Mouse (Mus musculus): ENCODE data around the gene Smarcc2. TPM values are rescaled to one million over a fixed set of nuclear protein-coding genes. Genes with fewer than 3 reads are reported as not detected.

The Smarcc2 gene
- polyA plus RNA-seq, 1 experiment from 2014 or later: 96.7 TPM

- Histone ChIP-seq H3K27me3 (ENCODE audit: control insufficient read depth, insufficient read depth, low read length) (no peaks in the 10 kb centered on the region), H3K4me3 (ENCODE audit: low read length) (peak within 1 kb of the TSS; percentile 80), H3K9me3 (ENCODE audit: control insufficient read depth, low read length) (no peaks in the 10 kb centered on the region), H3K27ac (ENCODE audit: low read depth, low read length) (peak within 1 kb of the TSS; percentile 93), H3K4me2 (replicated peaks; ENCODE audit: low read depth, low read length) (peak within 1 kb of the TSS; percentile 87), H3K9ac (ENCODE audit: low read depth, low read length) (peak within 1 kb of the TSS; percentile 85), H3K36me3 (ENCODE audit: control insufficient read depth, insufficient read depth, low read length) (peaks cover 29% of the 10 kb centered on the region), H3K4me1 (ENCODE audit: control insufficient read depth, insufficient read depth, low read length) (peaks cover 30% of the 10 kb centered on the region)
- under 1% methylated on average over 45 of the region's 45 CpGs for WGBS
- ATAC-seq (ENCODE audit: low FRiP score, low TSS enrichment): peak; percentile 92
Measured at GRCm38 (mm10) chr10:128493695-128494666, 34.9 kb downstream of the Smarcc2 start, which contains the start of gene Myl6. Gene Myl6, minus strand, starts transcription at chr10:128494145.

- H3K4me1 ChIP-seq (ENCODE audit: control insufficient read depth, insufficient read depth, low read length): peaks cover 30% of the 10 kb centered on the region
- 58% methylated on average over 11 of the region's 11 CpGs for WGBS
Measured at GRCm38 (mm10) chr10:128494667-128495245, 35.7 kb downstream of the Smarcc2 start.

GRCm38 (mm10) chr10:128495270-128495669 lies 36.2 kb downstream of the Smarcc2 start:
- Histone ChIP-seq H3K27me3 (ENCODE audit: control insufficient read depth, insufficient read depth, low read length) (no peaks in the 10 kb centered on the region), H3K4me2 (replicated peaks; ENCODE audit: low read depth, low read length) (peak overlapping the region; percentile 87; the same call in 1 of the 2 replicates), H3K9ac (ENCODE audit: low read depth, low read length) (no peak overlapping the region), H3K36me3 (ENCODE audit: control insufficient read depth, insufficient read depth, low read length) (peaks cover 16% of the 10 kb centered on the region), H3K27ac (ENCODE audit: low read depth, low read length) (no peak overlapping the region), H3K9me3 (ENCODE audit: control insufficient read depth, low read length) (no peaks in the 10 kb centered on the region), H3K4me1 (ENCODE audit: control insufficient read depth, insufficient read depth, low read length) (peaks cover 30% of the 10 kb centered on the region), H3K4me3 (ENCODE audit: low read length) (no peak overlapping the region)
- no peak for ATAC-seq (ENCODE audit: low FRiP score, low TSS enrichment)
- WGBS: 75% methylated on average over 2 of the region's 2 CpGs

More at GRCm38 (mm10) chr10:128494667-128495245, 35.7 kb downstream of the Smarcc2 start:
- Histone ChIP-seq H3K27ac (ENCODE audit: low read depth, low read length) (peak overlapping the region; percentile 69; the same call in 1 of the 2 replicates), H3K4me3 (ENCODE audit: low read length) (peak overlapping the region; percentile 80), H3K27me3 (ENCODE audit: control insufficient read depth, insufficient read depth, low read length) (no peaks in the 10 kb centered on the region), H3K4me2 (replicated peaks; ENCODE audit: low read depth, low read length) (peak overlapping the region; percentile 87), H3K9me3 (ENCODE audit: control insufficient read depth, low read length) (no peaks in the 10 kb centered on the region), H3K36me3 (ENCODE audit: control insufficient read depth, insufficient read depth, low read length) (peaks cover 21% of the 10 kb centered on the region), H3K9ac (ENCODE audit: low read depth, low read length) (peak overlapping the region; percentile 85)
- ATAC-seq (ENCODE audit: low FRiP score, low TSS enrichment): no peak

GRCm38 (mm10) chr10:128495903-128496302 lies 36.9 kb downstream of the Smarcc2 start:
- no peak for ATAC-seq (ENCODE audit: low FRiP score, low TSS enrichment)
- H3K36me3 ChIP-seq (ENCODE audit: control insufficient read depth, insufficient read depth, low read length): peaks cover 9% of the 10 kb centered on the region
- no peaks in the 10 kb centered on the region for H3K9me3 ChIP-seq (ENCODE audit: control insufficient read depth, low read length)
- 63% methylated on average over 4 of the region's 4 CpGs for WGBS
- H3K4me3 ChIP-seq (ENCODE audit: low read length): no peak overlapping the region
- no peaks in the 10 kb centered on the region for H3K27me3 ChIP-seq (ENCODE audit: control insufficient read depth, insufficient read depth, low read length)
- H3K4me1 ChIP-seq (ENCODE audit: control insufficient read depth, insufficient read depth, low read length): peaks cover 30% of the 10 kb centered on the region
- H3K27ac ChIP-seq (ENCODE audit: low read depth, low read length): no peak overlapping the region
- no peak overlapping the region for H3K4me2 ChIP-seq (replicated peaks; ENCODE audit: low read depth, low read length)
- H3K9ac ChIP-seq (ENCODE audit: low read depth, low read length): no peak overlapping the region

GRCm38 (mm10) chr10:128496509-128497077 lies 37.5 kb downstream of the Smarcc2 start:
- Histone ChIP-seq H3K27ac (ENCODE audit: low read depth, low read length) (no peak overlapping the region), H3K9ac (ENCODE audit: low read depth, low read length) (no peak overlapping the region), H3K36me3 (ENCODE audit: control insufficient read depth, insufficient read depth, low read length) (peaks cover 3% of the 10 kb centered on the region; the same call in 1 of the 2 replicates), H3K4me3 (ENCODE audit: low read length) (no peak overlapping the region), H3K4me2 (replicated peaks; ENCODE audit: low read depth, low read length) (no peak overlapping the region), H3K27me3 (ENCODE audit: control insufficient read depth, insufficient read depth, low read length) (no peaks in the 10 kb centered on the region), H3K9me3 (ENCODE audit: control insufficient read depth, low read length) (no peaks in the 10 kb centered on the region), H3K4me1 (ENCODE audit: control insufficient read depth, insufficient read depth, low read length) (peaks cover 23% of the 10 kb centered on the region)
- ATAC-seq (ENCODE audit: low FRiP score, low TSS enrichment): no peak
- 32% methylated on average over 6 of the region's 6 CpGs for WGBS

GRCm38 (mm10) chr10:128497134-128497737 lies 38.2 kb downstream of the Smarcc2 start:
- H3K9ac ChIP-seq (ENCODE audit: low read depth, low read length): 0 out of 2 replicates have a peak overlapping the region, but pooled peaks have one; percentile 4

GRCm38 (mm10) chr10:128498590-128498989 lies 39.5 kb downstream of the Smarcc2 start, which contains the start of gene Myl6b:
Gene Myl6b, minus strand, starts transcription at chr10:128498685.
- H3K4me3 ChIP-seq (ENCODE audit: low read length): peak within 1 kb of the TSS; percentile 54
- no peaks in the 10 kb centered on the region for H3K9me3 ChIP-seq (ENCODE audit: control insufficient read depth, low read length)
- WGBS: under 1% methylated on average over 27 of the region's 27 CpGs
- ATAC-seq (ENCODE audit: low FRiP score, low TSS enrichment): peak; percentile 92
- peaks cover 16% of the 10 kb centered on the region for H3K4me1 ChIP-seq (ENCODE audit: control insufficient read depth, insufficient read depth, low read length)
- H3K36me3 ChIP-seq (ENCODE audit: control insufficient read depth, insufficient read depth, low read length): no peaks in the 10 kb centered on the region
- no peaks in the 10 kb centered on the region for H3K27me3 ChIP-seq (ENCODE audit: control insufficient read depth, insufficient read depth, low read length)
- H3K27ac ChIP-seq (ENCODE audit: low read depth, low read length): peak within 1 kb of the TSS; percentile 86
- H3K9ac ChIP-seq (ENCODE audit: low read depth, low read length): peak within 1 kb of the TSS; percentile 63
- H3K4me2 ChIP-seq (replicated peaks; ENCODE audit: low read depth, low read length): peak within 1 kb of the TSS; percentile 82

More at GRCm38 (mm10) chr10:128497134-128497737, 38.2 kb downstream of the Smarcc2 start:
- no peaks in the 10 kb centered on the region for H3K9me3 ChIP-seq (ENCODE audit: control insufficient read depth, low read length)
- no peaks in the 10 kb centered on the region for H3K27me3 ChIP-seq (ENCODE audit: control insufficient read depth, insufficient read depth, low read length)
- ATAC-seq (ENCODE audit: low FRiP score, low TSS enrichment): no peak
- H3K27ac ChIP-seq (ENCODE audit: low read depth, low read length): no peak overlapping the region
- H3K4me1 ChIP-seq (ENCODE audit: control insufficient read depth, insufficient read depth, low read length): peaks cover 18% of the 10 kb centered on the region
- H3K4me3 ChIP-seq (ENCODE audit: low read length): no peak overlapping the region
- WGBS: 38% methylated on average over 6 of the region's 6 CpGs
- no peaks in the 10 kb centered on the region; the same call in 1 of the 2 replicates for H3K36me3 ChIP-seq (ENCODE audit: control insufficient read depth, insufficient read depth, low read length)
- H3K4me2 ChIP-seq (replicated peaks; ENCODE audit: low read depth, low read length): no peak overlapping the region

- WGBS: 1% methylated on average over 21 of the region's 21 CpGs
- Histone ChIP-seq H3K27me3 (ENCODE audit: control insufficient read depth, insufficient read depth, low read length) (no peaks in the 10 kb centered on the region), H3K4me2 (replicated peaks; ENCODE audit: low read depth, low read length) (peak overlapping the region; percentile 82), H3K4me1 (ENCODE audit: control insufficient read depth, insufficient read depth, low read length) (peaks cover 16% of the 10 kb centered on the region), H3K4me3 (ENCODE audit: low read length) (peak overlapping the region; percentile 54), H3K9ac (ENCODE audit: low read depth, low read length) (peak overlapping the region; percentile 63), H3K27ac (ENCODE audit: low read depth, low read length) (peak overlapping the region; percentile 86), H3K36me3 (ENCODE audit: control insufficient read depth, insufficient read depth, low read length) (no peaks in the 10 kb centered on the region), H3K9me3 (ENCODE audit: control insufficient read depth, low read length) (no peaks in the 10 kb centered on the region)
- ATAC-seq (ENCODE audit: low FRiP score, low TSS enrichment): peak; percentile 26
Measured at GRCm38 (mm10) chr10:128499116-128499671, 40.1 kb downstream of the Smarcc2 start.
